Mouse (Mus musculus) Muller cell, postnatal 12 days (primary cell): ENCODE results near the gene Ctnna3.
"Not testable (repeated sequence)": the region's sequence is repeated elsewhere in the genome, so short reads cannot be mapped to it uniquely, and the experiment has no call there.

Experiments
- DNase-seq: peaks from one replicate; pipeline ENCODE4 v3.0.0-alpha.2; 2015; ENCODE audit errors: inconsistent ontology term

The Ctnna3 gene

GRCm38 (mm10) chr10:64483281-64483680 lies 1053.4 kb downstream of the Ctnna3 start:
- DNase-seq = no peak

- no peak for DNase-seq
These were observed 1059.6 kb downstream of the Ctnna3 start for GRCm38 (mm10) chr10:64489471-64489870.

GRCm38 (mm10) chr10:64543647-64544046 lies 1113.7 kb downstream of the Ctnna3 start:
- no peak for DNase-seq

GRCm38 (mm10) chr10:64544389-64544788 lies 1114.5 kb downstream of the Ctnna3 start:
- no peak for DNase-seq

- DNase-seq = no peak
These were observed 1141.4 kb downstream of the Ctnna3 start for GRCm38 (mm10) chr10:64571311-64571710.

GRCm38 (mm10) chr10:64588116-64588515 lies 1158.2 kb downstream of the Ctnna3 start:
- no peak for DNase-seq

GRCm38 (mm10) chr10:64636760-64637159 lies 1206.9 kb downstream of the Ctnna3 start:
- DNase-seq = peak; percentile 31

GRCm38 (mm10) chr10:64639061-64639460 lies 1209.2 kb downstream of the Ctnna3 start:
- no peak for DNase-seq

GRCm38 (mm10) chr10:64641093-64641492 lies 1211.2 kb downstream of the Ctnna3 start:
- no peak for DNase-seq

GRCm38 (mm10) chr10:64641576-64641975 lies 1211.7 kb downstream of the Ctnna3 start:
- DNase-seq = no peak

GRCm38 (mm10) chr10:64643976-64644375 lies 1214.1 kb downstream of the Ctnna3 start:
- DNase-seq = no peak

- no peak for DNase-seq
These were observed 1231.3 kb downstream of the Ctnna3 start for GRCm38 (mm10) chr10:64661190-64661589.

GRCm38 (mm10) chr10:64671469-64671868 lies 1241.6 kb downstream of the Ctnna3 start:
- no peak for DNase-seq

GRCm38 (mm10) chr10:64675796-64676195 lies 1245.9 kb downstream of the Ctnna3 start:
- DNase-seq = no peak

- no peak for DNase-seq
These were observed 1280.1 kb downstream of the Ctnna3 start for GRCm38 (mm10) chr10:64710017-64710416.

- DNase-seq = no peak
These were observed 1288.1 kb downstream of the Ctnna3 start for GRCm38 (mm10) chr10:64718036-64718435.

- no peak for DNase-seq
These were observed 1305.8 kb downstream of the Ctnna3 start for GRCm38 (mm10) chr10:64735692-64736091.

GRCm38 (mm10) chr10:64736616-64737015 lies 1306.7 kb downstream of the Ctnna3 start:
- no peak for DNase-seq

GRCm38 (mm10) chr10:64741721-64742120 lies 1311.8 kb downstream of the Ctnna3 start:
- DNase-seq = not testable (repeated sequence)

GRCm38 (mm10) chr10:64744099-64744498 lies 1314.2 kb downstream of the Ctnna3 start:
- DNase-seq = not testable (repeated sequence)

- no peak for DNase-seq
These were observed 1318.8 kb downstream of the Ctnna3 start for GRCm38 (mm10) chr10:64748651-64749050.

GRCm38 (mm10) chr10:64750791-64751190 lies 1320.9 kb downstream of the Ctnna3 start:
- peak; percentile 22 for DNase-seq

GRCm38 (mm10) chr10:64836315-64836714 lies 1406.4 kb downstream of the Ctnna3 start:
- peak; percentile 89 for DNase-seq

- no peak for DNase-seq
These were observed 1431.5 kb downstream of the Ctnna3 start for GRCm38 (mm10) chr10:64861439-64861838.
